Mouse (Mus musculus): Measurements from ENCODE around the gene Mrps11. TPM values are rescaled to one million over a fixed set of nuclear protein-coding genes. Genes with fewer than 3 reads are reported as not detected.

Mrps11 gene
- 75.8 and 83.0 TPM in 2 replicates for polyA plus RNA-seq (2012; rRNA removed)

GRCm38 (mm10) chr7:78782639-78783581, at the start of gene Mrps11, which contains the start of gene Mrpl46:
TSS of gene Mrps11 (plus strand) at chr7:78783119.
TSS of gene Mrpl46 (minus strand) at chr7:78783531.

GRCm38 (mm10) chr7:78737614-78738210, 45.2 kb upstream of the Mrps11 start, which contains the start of gene Ntrk3:
TSS of gene Ntrk3 (minus strand) at chr7:78738012.

Other genes with a start within 250 kb of the Mrps11 start
- gene Ntrk3, start 45.1 kb upstream of the Mrps11 start, polyA plus RNA-seq (2012; rRNA removed) = 66.8 and 67.4 TPM in 2 replicates
- gene Mrpl46, start 412 bp downstream of the Mrps11 start, polyA plus RNA-seq (2012; rRNA removed) = 29.6 and 32.0 TPM in 2 replicates
- gene Det1, start 64.1 kb downstream of the Mrps11 start, polyA plus RNA-seq (2012; rRNA removed) = 12.7 and 13.1 TPM in 2 replicates
- gene Aen, start 112.7 kb downstream of the Mrps11 start, polyA plus RNA-seq (2012; rRNA removed) = 38.1 and 39.4 TPM in 2 replicates
- 1.8 and 2.4 TPM in 2 replicates for gene Isg20, start 130.3 kb downstream of the Mrps11 start, polyA plus RNA-seq (2012; rRNA removed)

All from central nervous system, embryonic 18 days (tissue).